Mouse (Mus musculus): Measurements from ENCODE around the gene 3110070M22Rik.

- TF ChIP-seq CTCF (IDR thresholded peaks at IDR 0.05; ENCODE audit: control insufficient read depth, insufficient read depth, insufficient read length) (no peak), MAX (IDR thresholded peaks at IDR 0.05) (no peak), MYOD1 (IDR thresholded peaks at IDR 0.05; ENCODE audit: control insufficient read depth, insufficient read length, low read depth) (no peak), FOSL1 (IDR thresholded peaks at IDR 0.05; ENCODE audit: insufficient read depth, low read length, poor library complexity, severe bottlenecking) (no peak), CEBPB (IDR thresholded peaks at IDR 0.05; ENCODE audit: low read depth) (no peak), MYOG (IDR thresholded peaks at IDR 0.05; ENCODE audit: control insufficient read depth, extremely low read depth, insufficient read length) (no peak)
Measured at GRCm38 (mm10) chr13:119476631-119477030, 11.6 kb downstream of the 3110070M22Rik start.

All from C2C12 (cell line).